Mouse (Mus musculus): Measurements from ENCODE around the gene Hoxa2. TPM values are rescaled to one million over a fixed set of nuclear protein-coding genes. Genes with fewer than 3 reads are reported as not detected.

The Hoxa2 gene
- total RNA-seq (2023): not detected

DNA sequence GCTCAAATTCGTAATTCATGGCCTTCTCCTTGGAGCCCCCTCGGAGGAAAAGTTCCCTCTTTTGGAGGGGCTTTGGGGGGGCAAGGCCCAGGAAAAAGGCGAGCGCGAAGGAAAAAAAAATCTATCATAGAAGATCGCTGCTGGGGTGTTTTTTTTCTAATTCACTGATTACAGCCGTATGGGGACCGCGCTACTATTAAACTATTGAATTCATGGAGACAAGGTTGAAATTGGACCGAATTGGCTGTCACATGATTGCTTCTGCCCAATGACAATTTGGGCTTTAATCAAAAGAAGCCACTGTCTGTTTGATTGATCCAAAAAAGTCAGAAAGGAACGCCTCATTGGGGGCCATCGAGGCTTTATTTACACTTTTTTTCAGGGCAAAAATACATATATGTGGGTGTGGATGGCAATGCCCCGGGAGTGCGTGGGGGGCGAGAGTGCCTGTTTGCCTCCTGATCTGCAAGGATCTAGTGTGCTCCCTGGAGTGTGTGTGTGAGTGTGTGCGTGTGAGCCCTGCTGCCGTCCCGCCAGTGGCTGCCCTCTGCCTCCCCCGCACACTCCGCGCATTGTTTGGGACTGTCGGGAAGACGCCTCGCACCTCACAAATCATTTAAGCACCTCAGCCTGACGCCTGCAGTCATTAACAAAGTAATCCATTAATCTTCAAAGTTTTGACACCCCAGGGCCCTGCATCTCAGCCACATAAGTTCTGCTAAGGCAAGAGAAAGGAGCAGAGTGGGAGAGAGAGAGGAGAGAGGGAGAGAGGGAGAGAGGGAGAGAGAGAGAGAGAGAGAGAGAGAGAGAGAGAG, at the start of gene Hoxa2:
Gene Hoxa2, minus strand, starts transcription at position 206 of the 815 bp plus-strand sequence.

DNA sequence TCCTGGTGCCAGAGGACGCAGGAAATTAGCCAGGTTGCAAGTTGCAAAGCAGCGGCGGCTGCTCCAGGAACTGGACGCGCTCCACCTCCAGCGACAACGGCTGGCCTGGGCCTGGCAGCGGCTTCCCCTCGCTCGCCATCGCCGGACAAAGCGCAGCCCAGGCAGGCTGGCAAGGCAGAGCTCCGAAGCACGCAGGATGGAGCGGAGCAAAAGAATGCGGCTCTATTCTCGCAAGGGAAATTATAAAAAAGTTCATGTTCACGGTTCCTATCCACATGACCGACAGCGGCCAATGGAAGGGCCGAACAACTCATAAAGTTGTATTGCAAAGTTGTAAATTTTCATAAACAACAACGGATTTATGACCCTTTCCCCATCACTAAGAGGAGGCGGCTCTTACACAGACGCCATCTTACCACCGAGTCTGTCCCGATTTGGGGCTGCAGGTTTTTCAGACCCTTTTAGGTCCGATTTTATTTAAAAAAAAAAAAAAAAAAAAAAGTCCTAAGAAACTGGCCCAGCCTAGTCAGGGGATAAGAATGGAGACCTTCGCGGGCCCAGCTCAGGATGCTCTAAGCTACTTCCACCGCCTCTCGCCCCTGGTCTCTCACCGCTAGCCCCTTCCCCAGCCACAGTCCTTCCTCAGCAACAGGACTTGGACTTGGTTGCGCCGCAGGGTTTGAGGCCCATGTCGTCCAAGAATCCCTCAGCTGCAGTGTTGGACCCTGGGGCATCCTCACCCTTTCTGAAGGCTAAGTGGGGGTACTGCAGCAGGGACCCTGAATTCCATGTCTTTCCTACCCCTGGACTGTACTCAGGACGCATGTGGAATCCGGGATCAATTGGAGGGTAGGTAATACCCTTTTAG, 48.7 kb upstream of the Hoxa2 start, which contains the start of the genes Hoxa3 and Gm28308:
Gene Hoxa3, minus strand, starts transcription at position 218 of the 868 bp plus-strand sequence.
Gene Gm28308, minus strand, starts transcription at position 221 of the 868 bp plus-strand sequence.

DNA sequence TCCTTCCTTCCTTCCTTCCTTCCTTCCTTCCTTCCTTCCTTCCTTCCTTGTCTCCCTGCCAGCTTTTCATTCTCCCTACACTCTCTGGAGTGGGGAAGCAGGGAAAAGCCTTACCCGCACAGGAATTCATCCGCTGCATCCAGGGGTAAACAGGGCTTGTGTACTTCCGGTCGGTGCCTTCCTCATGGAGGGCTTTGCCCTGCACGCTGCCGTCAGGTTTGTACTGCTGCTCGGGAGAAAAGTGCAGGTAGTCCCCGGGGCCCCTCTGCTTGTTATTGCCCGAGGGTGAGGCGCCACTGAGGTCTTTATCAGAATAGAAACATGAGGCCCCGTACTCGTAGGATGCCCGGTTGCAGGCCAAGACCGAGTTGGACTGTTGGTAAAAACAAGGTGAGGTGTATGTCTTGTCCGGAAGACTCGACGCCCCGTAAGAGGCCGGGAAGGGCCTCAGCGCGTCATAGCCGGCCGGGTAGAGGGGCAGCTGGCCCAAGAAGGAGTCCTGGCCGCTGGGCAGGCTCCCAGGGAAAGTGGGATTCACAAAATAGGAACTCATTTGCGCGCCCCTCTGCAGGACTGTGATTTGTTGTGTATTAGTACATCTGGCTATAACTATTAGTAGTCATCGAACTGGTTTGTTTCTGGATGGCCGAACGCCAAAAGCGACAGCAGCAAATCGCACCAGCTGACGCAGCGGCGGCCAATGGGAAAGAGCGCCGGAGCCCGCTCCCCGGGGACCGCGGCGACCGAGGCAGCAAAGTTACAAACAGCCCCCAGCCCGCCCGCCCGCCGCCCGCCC, 43.6 kb upstream of the Hoxa2 start, which contains the start of gene Hoxa6:
Gene Hoxa6, minus strand, starts transcription at position 651 of the 796 bp plus-strand sequence.

DNA sequence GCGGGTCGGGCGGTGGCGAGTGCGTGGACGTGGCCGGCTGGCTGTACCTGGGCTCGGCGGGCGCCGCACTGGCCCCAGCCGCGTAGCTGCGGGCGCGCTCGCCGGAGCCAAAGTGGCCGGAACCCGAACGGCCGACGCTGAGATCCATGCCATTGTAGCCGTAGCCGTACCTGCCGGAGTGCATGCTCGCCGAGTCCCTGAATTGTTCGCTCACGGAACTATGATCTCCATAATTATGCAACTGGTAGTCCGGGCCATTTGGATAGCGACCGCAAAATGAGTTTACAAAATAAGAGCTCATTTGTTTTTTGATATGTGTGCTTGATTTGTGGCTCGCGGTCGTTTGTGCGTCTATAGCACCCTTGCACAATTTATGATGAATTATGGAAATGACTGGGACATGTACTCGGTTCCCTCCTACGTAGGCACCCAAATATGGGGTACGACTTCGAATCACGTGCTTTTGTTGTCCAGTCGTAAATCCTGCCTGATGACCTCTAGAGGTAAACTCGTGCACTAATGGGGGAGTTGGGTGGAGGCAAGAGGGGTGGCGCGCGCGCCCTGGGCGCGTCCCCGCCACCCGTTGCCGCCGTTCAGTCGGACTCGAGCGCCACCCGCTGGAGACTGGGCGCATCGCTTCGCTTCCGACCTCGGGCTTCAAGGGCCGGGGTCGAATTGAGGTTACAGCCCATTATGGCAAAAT, 39.6 kb upstream of the Hoxa2 start, which contains the start of gene Hoxa5:
Gene Hoxa5, minus strand, starts transcription at position 538 of the 703 bp plus-strand sequence.

DNA sequence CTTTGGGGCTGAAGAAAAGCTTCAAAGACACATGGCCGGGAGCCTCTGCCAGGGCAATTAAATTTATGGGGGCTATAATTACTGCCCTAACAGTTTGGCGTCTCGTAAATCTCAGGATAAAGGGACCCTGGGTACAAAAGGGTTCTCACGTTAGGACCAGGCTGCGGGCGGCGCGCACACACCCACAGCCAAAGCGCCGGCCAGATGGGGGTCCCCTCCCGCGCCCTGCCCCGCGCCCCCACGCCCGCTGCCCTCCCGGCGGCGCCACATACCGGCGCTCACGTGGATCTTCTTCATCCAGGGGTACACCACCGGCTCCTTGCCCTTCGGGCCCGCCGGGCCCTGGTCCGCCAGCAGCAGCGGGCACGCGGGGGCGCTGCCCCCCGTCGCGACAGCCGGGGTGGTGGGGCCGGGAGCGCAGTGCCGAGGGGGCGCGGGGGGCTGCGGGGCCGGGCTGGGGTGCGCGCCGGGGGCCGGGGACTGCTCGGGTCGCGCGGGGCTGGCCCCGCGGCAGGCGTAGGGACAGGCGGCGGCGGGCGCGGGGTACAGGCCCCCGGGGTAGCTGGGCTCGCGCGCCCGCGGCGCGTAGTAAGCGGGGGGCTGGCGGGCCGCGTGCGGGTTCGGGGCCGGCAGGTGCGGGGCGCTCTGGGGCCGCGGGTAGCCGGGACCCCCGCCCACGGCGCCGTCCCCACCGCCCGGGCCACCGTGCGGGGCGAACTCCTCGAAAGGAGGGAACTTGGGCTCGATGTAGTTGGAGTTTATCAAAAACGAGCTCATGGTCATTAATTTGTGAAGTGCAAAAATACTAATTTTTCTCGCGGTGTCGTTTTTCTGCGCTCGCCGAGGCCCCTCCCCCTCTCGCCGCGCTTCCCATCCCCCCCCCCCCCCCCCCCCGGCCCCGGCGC, 26.5 kb upstream of the Hoxa2 start, which contains the start of gene Hoxa4:
Gene Hoxa4, minus strand, starts transcription at position 848 of the 905 bp plus-strand sequence.

DNA sequence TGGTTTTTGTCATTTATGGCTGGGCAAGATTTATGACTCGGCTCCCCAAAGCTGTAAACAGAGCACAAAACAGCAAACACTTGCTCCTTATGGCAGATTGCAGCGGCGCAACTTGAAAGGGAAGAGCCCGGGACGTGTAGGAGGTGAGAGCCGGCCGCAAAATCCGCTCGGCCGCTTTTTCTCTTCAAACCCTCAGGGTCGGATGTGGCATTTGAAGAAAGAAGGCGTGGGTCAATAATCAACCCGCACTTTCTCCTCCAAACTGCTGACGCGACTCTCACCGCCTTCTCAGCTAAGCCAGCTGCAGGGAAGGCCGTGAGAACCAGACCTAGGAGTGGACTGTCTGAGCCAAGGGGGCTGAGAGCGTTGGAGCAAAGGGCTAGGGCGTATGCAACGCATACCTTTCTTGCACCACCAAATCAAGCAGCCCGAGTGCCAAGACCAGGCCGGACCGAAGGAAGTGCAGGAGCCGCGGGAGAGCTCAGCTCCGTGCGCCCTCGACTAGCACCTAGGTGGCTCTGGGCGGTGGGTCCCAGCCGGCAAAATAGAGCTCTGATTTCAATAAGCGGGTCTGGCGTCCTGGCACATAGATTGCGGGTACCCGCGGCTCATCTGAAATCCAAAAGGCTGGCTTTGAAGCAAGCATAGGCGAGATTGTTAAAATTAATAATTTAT, 12.6 kb upstream of the Hoxa2 start, which contains the start of gene 5730596B20Rik:
Gene 5730596B20Rik, plus strand, starts transcription at position 438 of the 675 bp plus-strand sequence.

DNA sequence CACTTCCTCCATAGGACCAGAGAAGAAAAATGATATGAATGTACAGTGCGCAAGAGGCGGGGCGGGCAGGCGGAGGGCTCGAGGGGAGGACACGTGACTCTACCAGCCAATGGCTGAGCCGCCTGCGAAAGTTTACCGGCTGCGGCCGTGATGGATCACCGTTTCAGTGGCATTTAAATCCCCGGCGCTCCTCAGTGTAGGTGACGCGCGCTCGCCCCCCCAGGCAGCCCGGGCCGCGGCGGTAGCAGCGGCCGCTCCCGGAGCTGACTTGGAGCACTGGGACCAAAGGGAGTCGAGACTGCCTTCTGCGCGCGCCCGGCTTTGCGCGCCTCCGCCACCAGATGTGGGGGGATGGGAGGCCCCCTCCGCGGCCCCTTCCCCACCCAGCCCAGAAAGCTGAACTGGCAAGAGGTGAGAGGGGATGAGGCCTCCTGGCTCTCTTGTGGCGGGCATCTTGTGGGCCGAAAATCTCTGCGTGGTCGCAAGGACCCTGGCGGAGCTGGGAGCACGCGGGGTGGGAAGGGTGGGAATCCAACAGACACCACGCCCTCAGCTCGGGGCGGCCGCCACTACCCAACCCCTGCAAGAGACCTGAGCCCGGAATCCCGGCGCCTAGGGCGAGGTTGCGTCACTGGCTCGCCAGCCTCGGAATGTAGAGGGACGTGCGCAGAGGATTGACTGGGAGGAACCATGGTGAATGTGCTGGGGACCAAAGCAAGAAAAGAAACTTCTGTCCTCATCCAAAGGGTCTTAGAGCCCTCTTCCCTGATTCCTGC, 6.2 kb downstream of the Hoxa2 start, which contains the start of gene Hoxa1:
Gene Hoxa1, minus strand, starts transcription at position 42 of the 776 bp plus-strand sequence.

Other genes with a start within 250 kb of the Hoxa2 start
- 15.0 TPM for gene Skap2, start 152.3 kb downstream of the Hoxa2 start, total RNA-seq (2023)
- gene Hoxa1, start 6.5 kb downstream of the Hoxa2 start, total RNA-seq (2023): not detected
- gene 5730596B20Rik, start 12.7 kb upstream of the Hoxa2 start, total RNA-seq (2023): not detected
- not detected for gene Hoxa4, start 26.9 kb upstream of the Hoxa2 start, total RNA-seq (2023)
- not detected for gene Hoxa5, start 39.8 kb upstream of the Hoxa2 start, total RNA-seq (2023)
- gene Hoxa6, start 43.9 kb upstream of the Hoxa2 start, total RNA-seq (2023): not detected
- gene Hoxa3, start 48.5 kb upstream of the Hoxa2 start, total RNA-seq (2023): 0.23 TPM
- not detected for gene Gm28308, start 48.5 kb upstream of the Hoxa2 start, total RNA-seq (2023)
- gene Hoxa7, start 57.0 kb upstream of the Hoxa2 start, total RNA-seq (2023): not detected
- not detected for gene Hoxa9, start 66.3 kb upstream of the Hoxa2 start, total RNA-seq (2023)
- gene Hoxa10, start 76.0 kb upstream of the Hoxa2 start, total RNA-seq (2023): not detected
- not detected for gene Hoxa11, start 81.0 kb upstream of the Hoxa2 start, total RNA-seq (2023)
- gene Hoxa13, start 96.0 kb upstream of the Hoxa2 start, total RNA-seq (2023): not detected
- 1.7 TPM for gene Evx1, start 148.7 kb upstream of the Hoxa2 start, total RNA-seq (2023)